8 mouse cellular contexts compared by ENCODE assay signal in genomic region chr5:107437464-107438281, GRCm38 (mm10). TPM values are rescaled to one million over a fixed set of nuclear protein-coding genes. Genes with fewer than 3 reads are reported as not detected.
DNase-seq lines count a peak whose midpoint lies in the region; ATAC-seq lines count a peak whose summit lies in the region.

Gene Btbd8 (plus strand): TSS chr5:107437997.

- peak; percentile 97 for DNase-seq in ZHBTc4 (ENCODE audit: low read depth, low spot score)
- DNase-seq in gastrocnemius, adult 8-10 months (ENCODE audit: low spot score in 2 of 2) = peak; percentile 89 to 92
- DNase-seq in induced T-regulatory cell, adult 2 months (ENCODE audit: low read depth) = peak; percentile 96
- DNase-seq in left cerebral cortex, adult 9 months (ENCODE audit: low spot score in 2 of 2) = peak; percentile 82 to 92
- peak; percentile 92 for DNase-seq in right cerebral cortex, postnatal 14 days
- peak; percentile 90 to 92 for DNase-seq in urinary bladder, postnatal 36 days (ENCODE audit: low spot score in 2 of 2)

- ATAC-seq in common myeloid progenitor, adult 5-6 weeks (replicated peaks; ENCODE audit: low read depth, poor library complexity, severe bottlenecking) = peak; percentile 88
- ATAC-seq in megakaryocyte progenitor cell, adult 5-6 weeks (replicated peaks; ENCODE audit: poor library complexity) = peak; percentile 92

RNA-seq across cellular contexts. Expression of gene Btbd8, which starts in this region (rescaled TPM):
- total RNA-seq in common myeloid progenitor, adult 5-6 weeks (2017) = 2.3 and 9.8 TPM in 2 replicates
- total RNA-seq in gastrocnemius, adult 8-10 months (2022) = 1 to 10 TPM; 6.2 to 7.1 (median 6.5) TPM
- 4.4 and 6.7 TPM in 2 replicates for total RNA-seq in megakaryocyte progenitor cell, adult 5-6 weeks (2015)
- 5.5 and 6.1 TPM in 2 replicates for total RNA-seq in megakaryocyte progenitor cell, adult 5-6 weeks (2017)

Comparison
In these comparisons a context has a peak if more than half of its experiments do, and no peak if none do; other contexts are left out.
1. Peak in every context shown above with its lines: DNase-seq and ATAC-seq.